Mouse (Mus musculus): ENCODE measurements around the gene Phip. TPM values are rescaled to one million over a fixed set of nuclear protein-coding genes. Genes with fewer than 3 reads are reported as not detected.
A peak's percentile ranks its signal among the peaks of the same experiment; 100 is the strongest.

Gene Phip
- polyA plus RNA-seq, 1 experiment from 2014 or later = 117 TPM

GRCm38 (mm10) chr9:82967076-82967621, 8.2 kb downstream of the Phip start:
- WGBS = 77% methylated on average over 8 of the region's 8 CpGs
- H3K27me3 ChIP-seq = no peaks in the 10 kb centered on the region
- no peak overlapping the region for H3K4me2 ChIP-seq
- no peaks in the 10 kb centered on the region for H3K9me3 ChIP-seq
- no peak overlapping the region for H3K9ac ChIP-seq
- no peak for ATAC-seq (ENCODE audit: low FRiP score)
- H3K4me1 ChIP-seq (replicated peaks) = peaks cover 16% of the 10 kb centered on the region
- no peak overlapping the region for H3K27ac ChIP-seq
- H3K36me3 ChIP-seq = no peaks in the 10 kb centered on the region
- no peak overlapping the region for H3K4me3 ChIP-seq

GRCm38 (mm10) chr9:82963981-82964380, 11.3 kb downstream of the Phip start:
- H3K4me3 ChIP-seq = no peak overlapping the region
- H3K9ac ChIP-seq = no peak overlapping the region
- H3K4me2 ChIP-seq = no peak overlapping the region
- H3K4me1 ChIP-seq (replicated peaks) = peaks cover 7% of the 10 kb centered on the region
- no peak overlapping the region for H3K27ac ChIP-seq
- no peaks in the 10 kb centered on the region for H3K9me3 ChIP-seq
- ATAC-seq (ENCODE audit: low FRiP score) = no peak
- WGBS = 94% methylated on average over 4 of the region's 4 CpGs
- no peaks in the 10 kb centered on the region for H3K27me3 ChIP-seq
- H3K36me3 ChIP-seq = peaks cover 4% of the 10 kb centered on the region; the same call in 1 of the 2 replicates

GRCm38 (mm10) chr9:82961352-82961751, 14.0 kb downstream of the Phip start:
- Histone ChIP-seq H3K4me1 (replicated peaks) (no peaks in the 10 kb centered on the region), H3K27ac (no peak overlapping the region), H3K9ac (no peak overlapping the region), H3K36me3 (peaks cover 14% of the 10 kb centered on the region), H3K4me2 (no peak overlapping the region), H3K4me3 (no peak overlapping the region), H3K27me3 (no peaks in the 10 kb centered on the region), H3K9me3 (no peaks in the 10 kb centered on the region)
- 82% methylated on average over 2 of the region's 2 CpGs for WGBS
- ATAC-seq (ENCODE audit: low FRiP score) = no peak

- Histone ChIP-seq H3K4me1 (replicated peaks) (no peaks in the 10 kb centered on the region), H3K4me2 (no peak overlapping the region), H3K27me3 (no peaks in the 10 kb centered on the region), H3K9me3 (no peaks in the 10 kb centered on the region), H3K9ac (no peak overlapping the region), H3K36me3 (peaks cover 26% of the 10 kb centered on the region), H3K4me3 (no peak overlapping the region), H3K27ac (no peak overlapping the region)
- 81% methylated on average over 4 of the region's 4 CpGs for WGBS
- ATAC-seq (ENCODE audit: low FRiP score) = no peak
Measured at GRCm38 (mm10) chr9:82955267-82955666, 20.0 kb downstream of the Phip start.

GRCm38 (mm10) chr9:82952330-82952729, 23.0 kb downstream of the Phip start:
- no peak overlapping the region for H3K27ac ChIP-seq
- H3K4me2 ChIP-seq = no peak overlapping the region
- ATAC-seq (ENCODE audit: low FRiP score) = no peak
- H3K27me3 ChIP-seq = no peaks in the 10 kb centered on the region
- H3K4me1 ChIP-seq (replicated peaks) = no peaks in the 10 kb centered on the region
- peaks cover 23% of the 10 kb centered on the region for H3K36me3 ChIP-seq
- H3K4me3 ChIP-seq = no peak overlapping the region
- no peaks in the 10 kb centered on the region for H3K9me3 ChIP-seq
- H3K9ac ChIP-seq = no peak overlapping the region

GRCm38 (mm10) chr9:82951435-82952004, 23.8 kb downstream of the Phip start:
- Histone ChIP-seq H3K9me3 (no peaks in the 10 kb centered on the region), H3K27me3 (no peaks in the 10 kb centered on the region), H3K4me2 (no peak overlapping the region), H3K4me1 (replicated peaks) (no peaks in the 10 kb centered on the region), H3K27ac (no peak overlapping the region), H3K9ac (no peak overlapping the region), H3K36me3 (peaks cover 17% of the 10 kb centered on the region), H3K4me3 (no peak overlapping the region)
- 79% methylated on average over 2 of the region's 2 CpGs for WGBS
- no peak for ATAC-seq (ENCODE audit: low FRiP score)

GRCm38 (mm10) chr9:82907246-82907645, 68.1 kb downstream of the Phip start:
- peaks cover 44% of the 10 kb centered on the region for H3K36me3 ChIP-seq
- no peak overlapping the region for H3K27ac ChIP-seq

GRCm38 (mm10) chr9:82888645-82889044, 86.7 kb downstream of the Phip start:
- Histone ChIP-seq H3K36me3 (peaks cover 50% of the 10 kb centered on the region), H3K27me3 (no peaks in the 10 kb centered on the region), H3K4me1 (replicated peaks) (no peaks in the 10 kb centered on the region), H3K27ac (no peak overlapping the region), H3K9me3 (no peaks in the 10 kb centered on the region), H3K4me2 (no peak overlapping the region), H3K4me3 (no peak overlapping the region), H3K9ac (no peak overlapping the region)
- no peak for ATAC-seq (ENCODE audit: low FRiP score)

More at GRCm38 (mm10) chr9:82907246-82907645, 68.1 kb downstream of the Phip start:
- Histone ChIP-seq H3K9ac (no peak overlapping the region), H3K27me3 (no peaks in the 10 kb centered on the region), H3K9me3 (no peaks in the 10 kb centered on the region), H3K4me3 (no peak overlapping the region), H3K4me1 (replicated peaks) (no peaks in the 10 kb centered on the region), H3K4me2 (no peak overlapping the region)
- ATAC-seq (ENCODE audit: low FRiP score) = no peak
- 98% methylated on average over 7 of the region's 7 CpGs for WGBS

- Histone ChIP-seq H3K4me1 (replicated peaks) (no peaks in the 10 kb centered on the region), H3K4me3 (no peak overlapping the region), H3K36me3 (peaks cover 55% of the 10 kb centered on the region), H3K4me2 (no peak overlapping the region), H3K9me3 (no peaks in the 10 kb centered on the region), H3K27me3 (no peaks in the 10 kb centered on the region), H3K27ac (no peak overlapping the region), H3K9ac (no peak overlapping the region)
- no peak for ATAC-seq (ENCODE audit: low FRiP score)
Measured at GRCm38 (mm10) chr9:82884177-82884576, 91.1 kb downstream of the Phip start.

- 98% methylated on average over 1 of the region's 1 CpGs for WGBS
- Histone ChIP-seq H3K9me3 (no peaks in the 10 kb centered on the region), H3K27ac (no peak overlapping the region), H3K4me1 (replicated peaks) (no peaks in the 10 kb centered on the region), H3K9ac (no peak overlapping the region), H3K27me3 (no peaks in the 10 kb centered on the region), H3K36me3 (peaks cover 56% of the 10 kb centered on the region), H3K4me3 (no peak overlapping the region), H3K4me2 (no peak overlapping the region)
- ATAC-seq (ENCODE audit: low FRiP score) = no peak
Measured at GRCm38 (mm10) chr9:82877078-82877477, 98.2 kb downstream of the Phip start.

GRCm38 (mm10) chr9:82867698-82868097, 107.6 kb downstream of the Phip start:
- Histone ChIP-seq H3K9ac (no peak overlapping the region), H3K36me3 (peaks cover 22% of the 10 kb centered on the region), H3K27me3 (no peaks in the 10 kb centered on the region), H3K9me3 (no peaks in the 10 kb centered on the region), H3K27ac (no peak overlapping the region), H3K4me2 (no peak overlapping the region), H3K4me3 (no peak overlapping the region), H3K4me1 (replicated peaks) (peaks cover 7% of the 10 kb centered on the region; the same call in 1 of the 2 replicates)
- WGBS = 72% methylated on average over 3 of the region's 3 CpGs
- no peak for ATAC-seq (ENCODE audit: low FRiP score)

GRCm38 (mm10) chr9:82866121-82866520, 109.2 kb downstream of the Phip start:
- Histone ChIP-seq H3K9ac (no peak overlapping the region), H3K27me3 (no peaks in the 10 kb centered on the region), H3K4me3 (no peak overlapping the region), H3K9me3 (no peaks in the 10 kb centered on the region), H3K36me3 (peaks cover 12% of the 10 kb centered on the region), H3K27ac (no peak overlapping the region), H3K4me1 (replicated peaks) (peaks cover 7% of the 10 kb centered on the region; the same call in 1 of the 2 replicates), H3K4me2 (no peak overlapping the region)
- 89% methylated on average over 1 of the region's 1 CpGs for WGBS
- no peak for ATAC-seq (ENCODE audit: low FRiP score)

- no peak overlapping the region for H3K4me3 ChIP-seq
- no peak for ATAC-seq (ENCODE audit: low FRiP score)
- no peaks in the 10 kb centered on the region for H3K9me3 ChIP-seq
- WGBS = 90% methylated on average over 3 of the region's 3 CpGs
- no peak overlapping the region for H3K9ac ChIP-seq
- peaks cover 7% of the 10 kb centered on the region; the same call in 1 of the 2 replicates for H3K4me1 ChIP-seq (replicated peaks)
- H3K36me3 ChIP-seq = no peaks in the 10 kb centered on the region
- no peaks in the 10 kb centered on the region for H3K27me3 ChIP-seq
- H3K27ac ChIP-seq = 0 out of 2 replicates have a peak overlapping the region, but pooled peaks have one; percentile 12
- H3K4me2 ChIP-seq = no peak overlapping the region
Measured at GRCm38 (mm10) chr9:82861775-82862430, 113.4 kb downstream of the Phip start.

Measured in hindbrain, embryonic 13.5 days (tissue).